Mouse (Mus musculus) G1E-ER4 (cell line): Measurements from ENCODE around the gene Wipf2. TPM values are rescaled to one million over a fixed set of nuclear protein-coding genes. Genes with fewer than 3 reads are reported as not detected.

Source experiments
- GATA1 ChIP-seq: IDR thresholded peaks from one replicate; pipeline ENCODE4 v1.8.0; 2012; ENCODE audit warnings: low read length, inconsistent platforms
- polyA plus RNA-seq: library from polyadenylated mRNA; stranded (reverse); fragments of >175 nt; gene quantifications from 2 replicates; pipeline ENCODE4 v1.2.3, GENCODE M21; 2012

Gene Wipf2
- polyA plus RNA-seq, 1 experiment = 13.8 TPM

GRCm38 (mm10) chr11:98889077-98889476, 25.6 kb downstream of the Wipf2 start:
- TF ChIP-seq GATA1 = no peak

GRCm38 (mm10) chr11:98889977-98890376, 26.5 kb downstream of the Wipf2 start:
- no peak for TF ChIP-seq GATA1

- no peak for TF ChIP-seq GATA1
Measured at GRCm38 (mm10) chr11:98892426-98892825, 29.0 kb downstream of the Wipf2 start.

- TF ChIP-seq GATA1 = no peak
Measured at GRCm38 (mm10) chr11:98900529-98901125, 37.2 kb downstream of the Wipf2 start.

GRCm38 (mm10) chr11:98902621-98903245, 39.3 kb downstream of the Wipf2 start:
- no peak for TF ChIP-seq GATA1

GRCm38 (mm10) chr11:98904577-98904976, 41.1 kb downstream of the Wipf2 start:
- peak; percentile 89 for TF ChIP-seq GATA1

GRCm38 (mm10) chr11:98905033-98905432, 41.6 kb downstream of the Wipf2 start:
- TF ChIP-seq GATA1 = no peak

GRCm38 (mm10) chr11:98905583-98905982, 42.1 kb downstream of the Wipf2 start:
- TF ChIP-seq GATA1 = no peak

- no peak for TF ChIP-seq GATA1
Measured at GRCm38 (mm10) chr11:98907063-98907436, 43.6 kb downstream of the Wipf2 start.

GRCm38 (mm10) chr11:98907437-98908173, 44.2 kb downstream of the Wipf2 start, which contains the start of gene Cdc6:
Cdc6 (plus strand) TSS chr11:98907801.
- TF ChIP-seq GATA1 = no peak

GRCm38 (mm10) chr11:98909654-98910053, 46.2 kb downstream of the Wipf2 start:
- TF ChIP-seq GATA1 = peak; percentile 52

- no peak for TF ChIP-seq GATA1
Measured at GRCm38 (mm10) chr11:98910415-98910814, 47.0 kb downstream of the Wipf2 start.

- TF ChIP-seq GATA1 = no peak
Measured at GRCm38 (mm10) chr11:98911498-98911897, 48.1 kb downstream of the Wipf2 start.

GRCm38 (mm10) chr11:98914196-98914595, 50.8 kb downstream of the Wipf2 start:
- no peak for TF ChIP-seq GATA1

GRCm38 (mm10) chr11:98917428-98918005, 54.1 kb downstream of the Wipf2 start:
- no peak for TF ChIP-seq GATA1

GRCm38 (mm10) chr11:98918231-98918630, 54.8 kb downstream of the Wipf2 start:
- no peak for TF ChIP-seq GATA1
